Mouse (Mus musculus) kidney, postnatal 10 days (tissue): Measurements from ENCODE around the gene Upk2.
A peak's percentile ranks its signal among the peaks of the same experiment; 100 is the strongest.

Experiments
- DNase-seq: peaks from one replicate; pipeline ENCODE4 v3.0.0; 2021; ENCODE audit warnings: mixed read lengths

The Upk2 gene

GRCm38 (mm10) chr9:44406906-44407751, 47.6 kb downstream of the Upk2 start, which contains the start of the genes Rps25 and Trappc4:
Rps25 (plus strand) TSS chr9:44407139.
Trappc4 (minus strand) TSS chr9:44407600.
- DNase-seq, result peak; percentile 96

- no peak for DNase-seq
Observed at GRCm38 (mm10) chr9:44405011-44405410, 49.8 kb downstream of the Upk2 start.
